Mouse (Mus musculus): ENCODE results near the gene Tet3. TPM values are rescaled to one million over a fixed set of nuclear protein-coding genes. Genes with fewer than 3 reads are reported as not detected.

The Tet3 gene
- total RNA-seq, 2 experiments from 2014 or later, result 22.2 to 29.7 TPM

DNA sequence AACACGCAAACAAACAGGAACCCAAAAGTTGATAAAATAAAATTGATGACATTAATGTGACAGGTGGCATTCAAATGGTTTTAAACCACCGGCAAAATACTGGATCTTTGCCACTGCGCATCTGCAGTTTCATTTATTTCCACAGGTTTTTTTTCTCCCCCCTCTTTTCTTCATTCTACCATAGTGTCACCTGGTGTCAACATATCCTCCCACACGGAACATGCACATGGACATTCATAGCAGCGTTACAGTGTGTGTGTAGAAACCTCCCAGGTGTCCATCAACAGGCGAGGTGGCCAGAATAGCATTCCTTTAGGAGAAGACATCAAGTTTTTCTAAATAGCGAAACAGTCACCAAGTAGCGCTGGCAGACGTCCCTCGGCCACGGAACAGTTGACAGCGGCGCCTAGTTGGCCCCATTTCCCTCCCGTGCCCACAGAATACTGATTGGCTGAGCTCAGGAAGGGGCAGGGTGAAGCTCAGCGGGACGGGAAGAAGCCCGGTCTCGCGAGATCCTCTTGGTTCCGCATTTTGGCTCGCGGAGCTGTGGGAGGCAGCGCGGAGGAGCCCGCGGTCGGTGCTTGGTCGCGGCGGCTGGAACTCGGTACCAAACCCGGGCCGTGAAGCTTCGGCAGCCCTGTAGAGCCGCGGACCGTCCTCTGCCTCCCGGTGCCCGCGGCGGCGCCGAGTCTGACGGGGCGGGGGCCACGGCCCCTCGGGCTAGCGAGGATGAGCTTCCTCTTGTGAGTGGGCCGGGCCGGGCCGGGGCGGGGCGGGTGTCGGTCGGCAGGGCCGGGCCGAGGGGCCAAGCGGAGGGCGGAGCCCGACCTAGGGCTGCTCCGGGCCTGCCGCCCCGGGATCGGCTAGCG lies 133.1 kb downstream of the Tet3 start, which contains the start of the genes Mthfd2 and Mob1a:
TSS of gene Mthfd2 (minus strand) at position 384 of the 869 bp plus-strand sequence.
TSS of gene Mob1a (plus strand) at position 492 of the 869 bp plus-strand sequence.
- peak; percentile 94 for DNase-seq

DNA sequence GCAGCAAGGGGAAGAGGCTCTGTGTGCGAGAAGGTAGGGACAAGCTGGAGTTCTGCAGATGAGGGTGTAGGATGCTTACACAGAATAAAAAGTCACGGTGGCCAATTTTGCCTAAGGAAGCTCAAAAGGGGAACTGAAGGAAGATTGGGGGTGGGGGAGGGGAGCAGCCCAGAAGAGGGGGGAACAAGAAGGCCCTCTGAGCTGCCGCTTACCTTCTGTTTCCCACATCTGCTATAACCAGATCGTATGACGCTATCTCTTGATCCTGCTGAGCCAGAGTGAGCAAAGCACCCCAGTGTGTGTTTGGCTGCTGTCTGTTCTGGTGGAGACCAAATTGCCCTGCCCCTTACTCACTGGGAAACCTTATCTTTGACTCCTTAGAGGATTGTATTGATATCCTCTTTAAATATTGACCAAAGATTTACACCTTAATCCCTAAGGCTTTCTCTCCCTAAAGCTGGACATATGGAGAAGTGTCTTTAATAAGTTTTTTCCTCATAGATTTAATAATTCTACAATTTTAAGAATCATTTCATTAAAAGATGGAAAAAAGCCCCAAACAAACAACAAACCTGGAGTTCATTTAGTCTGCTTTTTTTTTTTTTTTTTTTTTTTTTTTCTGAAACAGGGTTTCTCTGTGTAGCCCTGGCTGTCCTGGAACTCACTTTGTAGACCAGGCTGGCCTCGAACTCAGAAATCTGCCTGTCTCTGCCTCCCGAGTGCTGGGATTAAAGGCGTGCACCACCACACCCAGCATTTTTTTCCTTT lies 135.0 kb downstream of the Tet3 start:
- DNase-seq, result no peak

DNA sequence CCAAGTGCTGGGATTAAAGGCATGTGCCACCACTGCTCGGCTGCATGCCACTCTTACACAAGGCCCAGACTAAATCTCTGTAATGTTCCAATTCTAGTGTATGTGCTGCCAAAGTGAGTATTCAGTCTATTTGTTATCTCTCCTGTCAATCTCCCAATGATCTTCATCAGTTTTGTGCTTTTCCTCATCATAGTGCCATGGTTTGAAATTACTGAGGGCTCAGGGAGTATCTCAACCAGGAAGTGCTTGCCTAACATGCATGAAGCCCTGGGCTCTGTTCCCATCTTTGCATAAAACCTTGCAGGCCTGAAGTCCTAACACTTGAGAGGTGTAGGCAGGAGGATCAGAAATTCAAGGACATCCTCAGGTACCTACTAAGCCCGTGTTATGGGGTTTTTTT lies 136.1 kb downstream of the Tet3 start:
- no peak for DNase-seq

DNA sequence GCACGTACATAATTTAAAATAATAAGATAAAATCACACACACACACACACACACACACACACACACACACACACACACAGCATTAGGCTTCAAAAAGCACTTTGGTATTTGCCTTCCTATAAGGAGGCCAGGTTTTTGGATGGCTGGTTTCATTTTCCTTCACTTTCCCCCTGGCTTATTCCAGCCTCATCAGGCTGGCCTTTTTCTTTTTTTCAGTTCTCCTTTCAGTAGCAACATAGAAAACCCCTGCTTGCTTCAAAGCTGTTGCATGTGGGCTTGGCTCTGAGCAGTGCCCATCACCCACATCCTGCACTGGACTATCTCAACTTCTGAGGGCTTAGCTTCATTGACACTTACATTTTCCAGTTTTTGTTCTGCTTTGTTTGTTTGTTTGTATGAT lies 137.0 kb downstream of the Tet3 start:
- DNase-seq, result no peak

DNA sequence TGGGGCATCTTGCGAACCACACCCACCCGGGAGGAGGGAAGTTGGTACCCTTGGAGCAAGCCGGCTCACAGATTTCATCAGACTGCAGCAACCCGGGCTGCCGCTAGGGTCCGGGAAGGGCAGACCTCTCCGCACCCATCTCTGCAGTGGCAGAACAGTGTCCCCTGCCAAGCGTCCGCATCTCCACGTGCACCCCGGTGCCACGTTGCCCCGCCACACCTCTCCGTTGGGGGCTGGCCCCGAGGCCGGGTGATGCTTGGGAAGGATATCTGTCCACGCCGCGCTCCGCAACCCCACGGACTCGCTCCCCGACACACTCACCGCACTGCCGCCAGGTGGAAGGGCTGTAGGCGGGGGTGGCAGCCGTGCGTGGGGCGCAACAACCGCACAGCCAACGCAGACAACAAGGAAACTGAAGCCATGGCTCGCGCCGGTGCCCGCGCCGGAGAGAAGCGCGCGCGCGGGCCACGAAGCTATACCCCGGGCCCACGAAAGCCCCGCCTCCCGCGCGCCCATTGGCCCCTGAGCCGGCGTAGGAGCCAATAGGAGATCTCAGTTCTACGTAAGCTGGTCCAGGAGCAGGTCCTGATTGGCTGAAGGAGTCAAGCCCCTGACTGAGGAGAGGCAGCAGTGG lies 141.7 kb downstream of the Tet3 start:
- peak; percentile 92 for DNase-seq

DNA sequence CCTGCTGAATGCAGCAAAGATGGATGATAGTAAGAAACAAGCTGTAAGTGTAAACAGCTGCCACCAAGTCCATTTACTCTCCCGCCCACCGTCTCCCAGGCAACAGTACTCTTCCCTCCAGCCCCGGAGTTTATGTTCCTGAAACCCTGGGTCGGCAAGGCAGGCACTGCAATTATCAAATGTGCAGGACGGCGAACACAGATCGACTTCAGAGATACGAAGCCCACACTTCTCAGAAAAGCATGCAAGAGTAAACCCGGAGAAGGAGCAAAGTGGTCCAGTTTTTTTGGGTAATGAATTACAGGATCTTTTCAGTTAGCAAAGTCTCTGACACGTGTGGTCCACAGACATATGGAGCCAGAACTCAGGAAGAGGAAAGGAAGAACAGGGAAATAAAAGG lies 142.9 kb downstream of the Tet3 start:
- no peak for DNase-seq

DNA sequence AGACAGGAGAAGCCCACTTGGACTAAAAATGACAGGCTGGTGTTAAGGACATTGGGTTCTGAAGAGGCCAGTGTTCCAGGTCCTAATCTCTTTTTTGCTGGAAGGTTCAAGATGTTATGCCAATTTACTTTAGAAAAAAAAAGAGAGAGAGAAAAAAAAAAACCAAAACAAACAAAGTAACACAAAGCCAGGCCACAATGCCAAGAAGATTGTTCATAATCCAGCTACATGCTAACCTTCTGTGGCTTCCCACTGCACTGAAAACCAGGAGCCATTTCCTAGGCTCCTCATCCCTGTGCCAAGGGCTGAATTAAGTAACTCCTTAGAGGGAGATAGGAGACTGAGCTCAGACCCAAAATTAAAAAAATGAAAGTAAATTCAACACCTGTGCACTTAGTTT lies 143.6 kb downstream of the Tet3 start:
- no peak for DNase-seq

DNA sequence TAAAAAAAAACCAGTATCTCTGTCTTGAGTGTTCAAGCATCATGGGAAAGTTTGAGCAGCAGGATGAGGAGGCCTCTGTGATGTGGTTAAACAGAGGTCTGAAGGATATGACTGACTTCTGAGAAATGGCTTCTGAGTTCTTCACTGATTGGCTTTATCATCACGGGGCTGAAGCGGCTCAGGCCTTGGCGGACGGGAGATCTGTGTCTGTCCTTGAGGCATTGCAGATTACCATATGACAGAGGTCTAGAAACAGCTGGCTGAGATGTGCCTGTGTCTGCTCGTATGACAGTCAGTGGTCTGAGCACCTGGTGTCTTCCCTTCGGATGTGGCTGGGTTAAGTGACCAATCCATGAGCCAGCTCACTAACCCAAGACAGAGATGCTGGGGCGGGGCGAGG lies 146.4 kb downstream of the Tet3 start:
- no peak for DNase-seq

Small RNA genes lying within 50 kb of the gene (microRNA-seq; reads per million reads assigned to microRNA genes)
- gene Mir6374 (ENCODE audit: borderline replicate concordance in 2 of 2), result 0 reads per million in 2 experiments

Other genes with a start within 250 kb of the Tet3 start
- gene Slc4a5, start 239.3 kb downstream of the Tet3 start, total RNA-seq (2021), result not detected
- gene Mthfd2, start 133.2 kb downstream of the Tet3 start, total RNA-seq (2021), result 1 to 10 TPM; 4.4 to 4.8 TPM
- gene Mob1a, start 133.1 kb downstream of the Tet3 start, total RNA-seq (2021), result 10 to 100 TPM; 11.3 to 11.5 TPM
- gene Bola3, start 109.9 kb downstream of the Tet3 start, total RNA-seq (2021), result 100 to 1,000 TPM; 236 to 237 TPM
- gene Dguok, start 47.9 kb upstream of the Tet3 start, total RNA-seq (2021), result 10 to 100 TPM; 14.3 to 14.5 TPM
- 1 to 10 TPM in 1 of 2 experiments, under 1 TPM in 1; 0.72 to 5.6 TPM for gene Actg2, start 77.2 kb upstream of the Tet3 start, total RNA-seq (2021)
- gene Stambp, start 113.6 kb upstream of the Tet3 start, total RNA-seq (2021), result 1 to 10 TPM; 6.7 to 7.9 TPM
- gene Clec4f, start 197.1 kb upstream of the Tet3 start, total RNA-seq (2021), result not detected
- not detected for gene Cd207, start 218.8 kb upstream of the Tet3 start, total RNA-seq (2021)